Mouse (Mus musculus) left cerebral cortex, postnatal 14 days (tissue): ENCODE results near the gene Prnp. TPM values are rescaled to one million over a fixed set of nuclear protein-coding genes. Genes with fewer than 3 reads are reported as not detected.

Experiments
- DNase-seq, 2 experiments: peaks; one replicate each; pipeline ENCODE4 v3.0.0; 2021 to 2022; ENCODE audit warnings: low spot score in 2 of 2, mixed read lengths in 1 of 2
- intact Hi-C: fragments of 180-260 bp; cut with DNase I; formaldehyde crosslinking; loops from one replicate; pipeline ENCODE4 v1.15.1; 2025
- long read RNA-seq, 2 experiments: library from polyadenylated mRNA; stranded (forward); transcript quantifications; one replicate each; pipeline ENCODE4 v2.0.0; 2021
- total RNA-seq, 2 experiments: library from RNA; stranded (reverse); gene quantifications; 2 replicates each; pipeline ENCODE4 v1.2.3; 2021

Gene Prnp
- total RNA-seq = 100 to 1,000 TPM; 536 to 553 TPM
- long read RNA-seq, experiment 1, transcript Prnp-201 (3 exons, 2,184 nt) = major isoform, 954 of 1,133 reads
- long read RNA-seq, experiment 1, partial matches to known transcripts = 143 of 1,133 reads
- long read RNA-seq, experiment 1, other reads (novel, unspliced or antisense) = 36 of 1,133 reads
- long read RNA-seq, experiment 2, transcript Prnp-201 (3 exons, 2,184 nt) = major isoform, 723 of 849 reads
- long read RNA-seq, experiment 2, partial matches to known transcripts = 104 of 849 reads
- long read RNA-seq, experiment 2, other reads (novel, unspliced or antisense) = 22 of 849 reads

DNA sequence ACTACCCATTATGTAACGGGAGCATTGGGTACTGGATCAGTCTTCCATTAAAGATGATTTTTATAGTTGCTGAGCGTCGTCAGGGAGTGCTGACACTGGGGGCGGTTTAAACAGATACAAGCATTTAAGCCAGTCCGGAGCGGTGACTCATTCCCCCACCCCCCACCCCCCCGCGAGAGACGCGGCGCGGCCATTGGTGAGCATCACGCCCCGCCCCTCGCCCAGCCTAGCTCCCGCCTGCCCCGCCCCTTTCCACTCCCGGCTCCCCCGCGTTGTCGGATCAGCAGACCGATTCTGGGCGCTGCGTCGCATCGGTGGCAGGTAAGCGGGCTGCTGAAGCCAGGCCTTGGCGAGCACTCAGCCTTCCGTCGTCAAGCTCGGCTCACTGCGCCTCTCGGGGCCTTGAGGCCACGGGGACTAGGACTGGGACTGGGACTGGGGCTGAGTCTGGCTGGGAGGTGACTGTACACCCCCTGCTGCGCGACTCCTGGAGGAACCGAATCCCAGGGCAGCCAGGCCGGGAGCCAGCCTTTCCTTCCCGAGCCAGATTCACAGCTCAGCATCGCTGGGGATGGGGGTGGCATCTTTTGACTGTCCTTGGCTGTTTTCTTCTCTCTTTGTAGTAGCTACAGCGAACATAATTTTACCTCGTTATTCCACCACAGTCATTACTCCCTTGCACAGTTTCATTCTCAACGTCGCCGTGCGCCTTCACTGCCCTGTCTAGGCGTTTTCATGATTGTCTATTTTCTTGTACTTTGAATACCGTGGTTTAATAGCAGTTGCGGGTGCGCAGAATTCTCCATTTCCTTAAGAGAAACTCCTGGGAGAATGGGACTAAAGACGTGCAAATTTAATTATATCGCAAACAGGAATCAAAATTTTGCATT lies at the start of gene Prnp, which contains the start of gene Prn:
Gene Prnp, plus strand, starts transcription at position 246 of the 890 bp plus-strand sequence.
Gene Prn, plus strand, starts transcription at position 275 of the 890 bp plus-strand sequence.
- peak; percentile 92 to 93 for DNase-seq
- intact Hi-C loops = loop anchor here (2.0 to 5.0 kb wide), 2 partner anchors 63 to 81 kb away; no protein-coding TSS in a partner anchor

GRCm38 (mm10) chr2:131862617-131863275 lies 47.0 kb upstream of the Prnp start:
- DNase-seq = peak in 1 of 2 experiments; percentile 70

DNA sequence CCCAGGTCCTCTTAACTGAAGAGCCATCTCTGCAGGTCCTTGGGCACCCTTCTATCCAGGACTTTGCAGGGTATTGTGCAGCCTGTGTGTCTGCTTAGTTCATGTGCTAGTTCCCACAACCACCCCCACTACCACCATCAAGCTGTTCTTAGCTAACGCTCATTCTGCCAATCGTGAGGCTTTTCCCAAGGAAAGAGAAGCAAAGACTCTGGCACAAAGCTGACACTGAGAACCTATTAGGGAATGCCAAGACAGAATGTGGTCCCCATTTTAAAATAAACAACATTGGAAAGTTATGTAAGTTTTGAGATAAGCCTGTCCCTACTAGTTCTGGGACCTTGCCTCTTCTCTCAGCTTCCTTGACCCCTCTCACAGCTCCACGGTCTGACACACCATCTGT lies 46.3 kb upstream of the Prnp start:
- intact Hi-C loops = no loop called here
- peak in 1 of 2 experiments; percentile 46 for DNase-seq

More at GRCm38 (mm10) chr2:131862617-131863275, 47.0 kb upstream of the Prnp start:
- intact Hi-C loops = no loop called here

DNA sequence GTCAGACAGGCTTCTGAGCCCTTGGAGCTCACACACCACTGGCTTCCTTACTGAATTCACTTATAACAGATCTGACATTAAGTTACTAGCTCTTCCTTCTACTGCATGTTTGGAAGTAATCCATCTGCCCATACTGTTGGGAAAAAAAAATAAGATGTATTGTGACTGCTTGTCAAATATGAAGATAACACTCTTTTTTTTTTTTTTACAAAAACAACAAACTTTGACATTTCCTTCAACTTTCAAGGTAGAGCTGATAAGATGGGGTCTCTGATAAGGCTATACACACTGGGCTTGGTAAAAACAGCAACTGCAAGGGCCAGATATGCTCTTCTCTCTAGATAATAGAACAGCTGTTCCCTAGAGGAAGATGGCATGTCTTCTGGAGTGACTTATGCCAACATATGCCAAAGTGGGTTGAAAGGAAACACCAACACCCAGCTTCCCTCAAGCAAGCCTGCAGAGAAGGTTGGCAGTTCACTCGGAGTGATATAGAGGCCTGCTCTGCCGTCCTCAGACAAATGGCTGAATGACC lies 45.4 kb upstream of the Prnp start:
- intact Hi-C loops = no loop called here
- DNase-seq = no peak

DNA sequence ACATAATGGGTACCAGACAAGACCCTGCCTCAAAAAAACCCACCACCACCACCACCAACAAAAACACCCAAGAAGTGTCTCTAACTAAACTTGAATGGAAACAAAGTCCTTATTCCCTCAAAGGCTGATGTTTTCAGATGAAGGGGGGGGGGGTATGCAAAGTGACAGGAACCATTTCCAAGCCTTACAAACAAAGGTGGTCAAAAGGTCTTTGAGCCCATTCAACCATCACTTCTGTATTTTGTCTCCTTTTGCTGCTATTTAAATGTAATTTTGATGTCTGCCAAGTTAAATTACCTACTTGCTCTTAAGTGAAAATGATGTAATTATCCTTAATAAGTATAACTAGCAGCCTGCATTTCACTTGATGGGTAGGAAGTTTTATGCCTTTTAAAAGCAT lies 43.1 kb upstream of the Prnp start:
- intact Hi-C loops = no loop called here
- no peak for DNase-seq

DNA sequence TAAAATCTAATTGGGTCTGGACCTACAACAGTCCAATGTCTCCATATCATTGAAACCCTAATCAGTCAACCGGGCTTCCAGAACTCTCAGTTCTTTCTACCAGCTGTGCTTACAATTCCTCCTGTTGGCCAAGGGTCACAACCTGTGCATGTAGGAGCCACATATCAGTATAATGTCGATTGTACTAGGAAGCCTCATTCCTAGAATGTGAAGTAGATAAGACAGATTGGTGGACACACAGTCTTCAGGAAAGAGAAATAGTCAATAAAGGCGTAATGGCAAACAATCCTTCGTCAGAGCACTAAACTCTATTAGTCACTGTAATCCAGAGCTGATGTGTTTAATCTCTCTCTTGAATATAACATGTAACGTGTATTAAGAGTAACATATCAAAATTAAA lies 40.7 kb upstream of the Prnp start:
- no peak for DNase-seq
- intact Hi-C loops = no loop called here

GRCm38 (mm10) chr2:131873376-131873775 lies 36.4 kb upstream of the Prnp start:
- DNase-seq = no peak
- intact Hi-C loops = no loop called here

GRCm38 (mm10) chr2:131876551-131877265 lies 33.0 kb upstream of the Prnp start:
- intact Hi-C loops = no loop called here
- no peak for DNase-seq

DNA sequence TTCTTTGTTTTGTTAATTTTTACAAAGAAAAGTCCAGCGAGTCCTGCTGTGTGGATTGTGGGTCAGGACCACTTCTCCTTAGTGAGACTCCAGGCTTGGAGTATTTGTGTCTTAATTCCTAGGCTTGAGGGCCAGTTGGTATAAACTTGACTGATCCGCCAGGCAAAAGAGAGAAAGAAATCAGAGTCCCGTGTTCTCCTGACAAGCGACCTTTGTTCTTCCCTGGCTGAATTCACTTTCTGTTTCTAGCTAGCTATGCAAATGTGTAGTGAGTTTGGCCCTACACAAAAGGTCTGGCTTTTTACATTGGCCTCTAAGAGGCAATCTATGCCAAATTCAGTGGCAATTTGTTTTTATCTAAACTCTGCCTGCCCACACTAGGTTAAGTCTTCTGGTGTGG lies 28.0 kb upstream of the Prnp start:
- DNase-seq = no peak
- intact Hi-C loops = no loop called here

DNA sequence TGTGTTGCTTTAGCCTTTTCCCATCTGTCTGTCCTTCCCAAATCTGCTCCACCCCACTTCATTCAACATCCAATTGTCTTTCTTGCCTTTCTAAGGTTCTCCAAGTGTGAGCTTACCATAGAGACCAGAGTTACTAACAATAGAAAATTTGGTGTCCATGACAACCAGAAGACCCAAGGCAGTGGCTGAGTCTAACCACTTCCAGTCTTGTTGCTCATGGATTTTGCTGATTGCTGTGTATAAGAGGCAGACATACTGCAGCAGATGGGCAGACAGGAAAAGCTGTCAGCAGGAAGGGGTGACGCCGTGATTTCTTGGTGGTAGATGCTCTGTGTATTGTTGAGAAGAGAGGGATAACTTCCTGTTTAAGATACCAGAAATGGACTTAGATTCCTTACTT lies 26.6 kb upstream of the Prnp start:
- DNase-seq = peak; percentile 56 to 91
- intact Hi-C loops = no loop called here

GRCm38 (mm10) chr2:131886503-131887160 lies 23.1 kb upstream of the Prnp start:
- intact Hi-C loops = no loop called here
- no peak for DNase-seq

GRCm38 (mm10) chr2:131888233-131888632 lies 21.5 kb upstream of the Prnp start:
- no peak for DNase-seq
- intact Hi-C loops = no loop called here

GRCm38 (mm10) chr2:131892534-131892933 lies 17.2 kb upstream of the Prnp start:
- no peak for DNase-seq
- intact Hi-C loops = no loop called here

DNA sequence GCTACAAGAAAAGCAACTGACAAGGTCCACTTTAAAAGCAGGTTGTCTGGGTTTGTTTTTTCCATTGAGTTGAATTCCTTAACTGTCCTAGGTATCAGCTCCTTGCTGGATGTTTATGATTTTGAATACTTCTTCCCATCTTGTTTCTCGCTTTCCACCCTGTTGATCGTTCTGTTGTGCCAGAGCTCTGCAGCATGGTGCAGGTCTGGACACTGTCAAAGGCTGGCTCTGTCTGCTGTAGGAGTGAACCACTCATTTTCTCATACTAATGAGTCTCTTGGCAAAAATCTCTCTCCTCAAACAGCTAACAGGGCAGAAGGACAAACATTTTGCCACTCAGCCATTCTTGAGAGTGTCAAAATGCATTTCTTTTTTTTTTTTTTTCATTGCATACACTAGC lies 14.6 kb upstream of the Prnp start:
- DNase-seq = no peak
- intact Hi-C loops = no loop called here

DNA sequence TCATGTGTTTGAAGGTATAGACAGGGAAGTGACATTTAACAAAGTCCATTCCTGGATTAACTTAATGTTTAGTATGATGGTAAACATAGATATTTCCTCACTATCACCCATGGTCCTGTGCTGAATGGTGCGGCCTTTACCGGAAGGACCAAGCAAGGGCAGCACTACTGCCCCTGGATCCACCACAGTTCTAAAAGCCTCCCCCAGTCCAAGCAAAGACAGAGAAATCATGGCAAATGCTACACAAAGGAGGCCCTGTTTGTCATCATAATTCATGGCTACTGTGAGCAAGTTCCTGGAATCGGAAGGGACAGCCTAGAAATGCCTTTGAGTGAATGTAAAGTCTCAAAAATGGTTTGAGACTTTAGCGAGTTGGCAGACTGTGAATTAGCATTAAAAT lies 13.7 kb upstream of the Prnp start:
- intact Hi-C loops = no loop called here
- no peak for DNase-seq

DNA sequence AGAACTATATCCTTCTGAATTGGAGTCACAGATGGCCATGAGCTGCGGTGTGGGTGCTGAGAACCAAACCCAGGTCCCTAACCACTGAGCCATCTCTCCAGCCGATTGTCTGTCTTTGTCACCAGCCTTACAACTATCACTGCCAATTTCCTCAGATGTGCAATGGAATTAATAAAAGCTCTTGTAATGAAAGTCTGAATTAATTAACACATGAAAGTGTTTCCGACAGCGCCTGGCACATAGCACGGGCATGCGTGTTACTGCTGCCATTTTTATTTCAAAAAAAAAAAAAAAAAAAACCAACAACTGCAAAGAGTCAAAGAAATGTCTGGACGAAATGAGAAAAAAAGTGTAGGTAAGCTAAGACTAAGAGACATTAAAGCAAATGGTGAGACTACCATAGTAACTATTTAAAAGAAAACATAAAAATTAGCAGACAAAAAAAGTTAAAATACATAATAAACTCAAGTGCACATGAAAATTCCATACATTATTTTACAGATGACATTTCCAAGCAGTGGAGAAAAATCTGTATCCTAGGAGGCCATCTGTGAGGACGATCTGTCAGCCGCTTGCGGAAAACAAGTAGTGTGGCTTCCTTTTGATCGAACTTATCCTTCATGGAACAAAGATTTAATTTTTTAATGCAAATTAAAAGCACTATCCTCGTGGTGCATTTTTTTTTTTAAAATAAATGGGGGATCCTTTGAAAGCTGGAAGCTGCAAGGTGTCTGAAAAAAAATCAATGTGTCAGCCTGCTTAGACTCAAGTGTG lies 12.2 kb upstream of the Prnp start:
- intact Hi-C loops = no loop called here
- no peak for DNase-seq

- DNase-seq = no peak
- intact Hi-C loops = no loop called here
Measured at GRCm38 (mm10) chr2:131902423-131902822, 7.3 kb upstream of the Prnp start.

- intact Hi-C loops = no loop called here
- peak in 1 of 2 experiments; percentile 17 for DNase-seq
Measured at GRCm38 (mm10) chr2:131902867-131903266, 6.9 kb upstream of the Prnp start.
